11 mouse cellular contexts compared by ENCODE assay signal in genomic region chr17:30648770-30649169, GRCm38 (mm10). TPM values are rescaled to one million over a fixed set of nuclear protein-coding genes. Genes with fewer than 3 reads are reported as not detected.
DNase-seq lines count a peak whose midpoint lies in the region; ATAC-seq and TF ChIP-seq lines count a peak whose summit lies in the region.
"Had no signal": no experiment of that assay in that cellular context is flagged by ENCODE, and none has a peak within 500 bp of the region (broad histone marks: within the 10 kb centered on the region; RNA-seq: fewer than 3 reads in every experiment).

No protein-coding gene starts in this region.

- peak; percentile 44 for DNase-seq in CD4-positive, CD25-positive, alpha-beta regulatory T cell, adult 2 months (ENCODE audit: low read depth, low spot score)
- DNase-seq in lung, embryonic 14.5 days = no peak
- no peak for DNase-seq in lung, adult 18-20 months
- DNase-seq in Patski (ENCODE audit: low read depth, low spot score) = no peak
- DNase-seq in splenic B cell, adult 2 months (ENCODE audit: low read depth, low spot score) = peak; percentile 15
- no peak for DNase-seq in cerebellum, adult 18-20 months
- DNase-seq in urinary bladder, postnatal 4 days (ENCODE audit: low spot score in 2 of 2) = no peak
- DNase-seq: left cerebral cortex, postnatal 4 days; lung, postnatal 14 days had no signal

- no peak overlapping the region for H3K4me2 ChIP-seq in lung, embryonic 14.5 days

- no peak overlapping the region for H3K4me3 ChIP-seq in lung, embryonic 14.5 days (ENCODE audit: low read depth, low read length)

- H3K36me3 ChIP-seq in lung, embryonic 14.5 days (ENCODE audit: insufficient read depth) = no peaks in the 10 kb centered on the region
- H3K36me3 ChIP-seq in splenic B cell, adult 2 months (ENCODE audit: control insufficient read depth, insufficient read depth, low read length, poor library complexity, severe bottlenecking) = no peaks in the 10 kb centered on the region

- no peak overlapping the region for H3K27ac ChIP-seq in lung, embryonic 14.5 days (ENCODE audit: low read depth)

- ATAC-seq in CD4-positive, CD25-positive, alpha-beta regulatory T cell, adult 4 months = no peak
- ATAC-seq in lung, embryonic 14.5 days (ENCODE audit: insufficient read depth) = no peak
- no peak for ATAC-seq in Patski
- ATAC-seq: hindbrain, embryonic 16.5 days had no signal

- peaks cover 7% of the 10 kb centered on the region; the same call in 1 of the 2 replicates for H3K9me3 ChIP-seq in lung, embryonic 14.5 days (ENCODE audit: low read depth, low read length)

- in situ Hi-C loops in Patski (cut with MboI; ENCODE audit: low pct_unique_long_range_greater_than_20kb) = no loop called here

- H3K27me3 ChIP-seq in lung, embryonic 14.5 days (ENCODE audit: insufficient read depth, low read length) = no peaks in the 10 kb centered on the region
- H3K27me3 ChIP-seq in Patski = peaks cover 6% of the 10 kb centered on the region
- H3K27me3 ChIP-seq in splenic B cell, adult 2 months (ENCODE audit: control insufficient read depth, insufficient read depth, low read length, poor library complexity, severe bottlenecking) = no peaks in the 10 kb centered on the region

- CTCF ChIA-PET in Patski (lab: Charles Lee) = interaction anchor here (0.9 to 1.2 kb wide), 2 partner anchors 33 to 47 kb away, joined by 3 read pairs; no protein-coding TSS in a partner anchor

- POLR2A ChIA-PET in Patski (lab: Charles Lee) = no interaction called here

- H3K4me1 ChIP-seq in lung, embryonic 14.5 days (ENCODE audit: insufficient read depth) = no peaks in the 10 kb centered on the region

- TF ChIP-seq CTCF in lung, embryonic 14.5 days (IDR thresholded peaks at IDR 0.05; ENCODE audit: low read depth) = peak; percentile 46
- TF ChIP-seq CTCF in Patski (IDR thresholded peaks at IDR 0.05) = peak; percentile 52

- 93% methylated on average over 3 of the region's 3 CpGs for WGBS in lung, embryonic 14.5 days

- no peak overlapping the region for H3K9ac ChIP-seq in lung, embryonic 14.5 days

RNA-seq across cellular contexts. Expression of gene Glo1, which starts 22.1 kb away (rescaled TPM):
- polyA plus RNA-seq in CD4-positive, CD25-positive, alpha-beta regulatory T cell, adult 4 months (2017; shearing (Covaris generic)) = 100 to 1,000 TPM; 131 to 137 TPM
- 234 and 238 TPM in 2 replicates for polyA plus RNA-seq in lung, embryonic 14.5 days (2014; fragmentation: Nextera tagmentation; extraction: Ambion mirVana)
- 208 TPM for polyA plus RNA-seq in Patski (2021)

RNA-seq across cellular contexts. Expression of gene Dnah8, which starts 24.6 kb away (rescaled TPM):
- 10 to 100 TPM; 22.6 to 23.4 TPM for polyA plus RNA-seq in CD4-positive, CD25-positive, alpha-beta regulatory T cell, adult 4 months (2017; shearing (Covaris generic))
- 4.4 and 4.7 TPM in 2 replicates for polyA plus RNA-seq in lung, embryonic 14.5 days (2014; fragmentation: Nextera tagmentation; extraction: Ambion mirVana)
- polyA plus RNA-seq in Patski (2021) = not detected

Comparison
In these comparisons a context has a peak if more than half of its experiments do, and no peak if none do; other contexts are left out.
1. DNase-seq: peak in CD4-positive, CD25-positive, alpha-beta regulatory T cell, adult 2 months (single experiment) and splenic B cell, adult 2 months (single experiment); none in lung, embryonic 14.5 days (single experiment), lung, adult 18-20 months (0 of 2), Patski (single experiment), cerebellum, adult 18-20 months (0 of 2) and urinary bladder, postnatal 4 days (0 of 2).